ENCODE assay signal across 10 mouse cellular contexts in the genomic region with DNA sequence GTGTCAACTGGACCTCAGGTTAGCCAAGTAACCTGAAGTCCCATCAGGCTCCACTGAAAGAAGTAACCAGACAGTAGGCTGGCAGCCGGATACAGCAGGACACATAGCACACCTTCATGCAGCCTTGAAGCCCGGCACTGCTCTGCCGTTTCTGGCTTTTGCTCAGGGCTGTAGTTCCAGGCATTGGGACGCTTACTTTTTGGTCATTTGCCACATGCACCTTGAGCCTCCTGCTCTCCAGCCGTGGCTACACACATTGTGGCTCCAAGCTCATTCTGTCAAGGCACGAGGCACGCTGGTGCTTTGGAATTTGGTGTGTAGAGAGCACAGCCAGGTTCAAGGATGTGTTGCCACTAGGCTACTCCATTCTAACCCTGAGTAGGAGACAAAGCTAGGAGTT. TPM values are rescaled to one million over a fixed set of nuclear protein-coding genes. Genes with fewer than 3 reads are reported as not detected.
"Had no signal": no experiment of that assay in that cellular context is flagged by ENCODE, and none has a peak within 500 bp of the region (broad histone marks: within the 10 kb centered on the region; RNA-seq: fewer than 3 reads in every experiment).

No protein-coding gene starts in this region.

RNA-seq across cellular contexts. Expression of a gene that starts 7.4 kb away (rescaled TPM):
- polyA plus RNA-seq: heart, adult 2 months; heart, embryonic 11.5 days; heart, embryonic 13.5 days; heart, postnatal 0 days; hindbrain, embryonic 13.5 days; intestine, embryonic 16.5 days; limb, embryonic 10.5 days; limb, embryonic 12.5 days; liver, embryonic 12.5 days; liver, embryonic 16.5 days had no signal
